Mouse (Mus musculus): Measurements from ENCODE around the gene Acadm. TPM values are rescaled to one million over a fixed set of nuclear protein-coding genes. Genes with fewer than 3 reads are reported as not detected.

Gene Acadm
- polyA plus RNA-seq, 1 experiment from 2014 or later: 45.7 TPM

DNA sequence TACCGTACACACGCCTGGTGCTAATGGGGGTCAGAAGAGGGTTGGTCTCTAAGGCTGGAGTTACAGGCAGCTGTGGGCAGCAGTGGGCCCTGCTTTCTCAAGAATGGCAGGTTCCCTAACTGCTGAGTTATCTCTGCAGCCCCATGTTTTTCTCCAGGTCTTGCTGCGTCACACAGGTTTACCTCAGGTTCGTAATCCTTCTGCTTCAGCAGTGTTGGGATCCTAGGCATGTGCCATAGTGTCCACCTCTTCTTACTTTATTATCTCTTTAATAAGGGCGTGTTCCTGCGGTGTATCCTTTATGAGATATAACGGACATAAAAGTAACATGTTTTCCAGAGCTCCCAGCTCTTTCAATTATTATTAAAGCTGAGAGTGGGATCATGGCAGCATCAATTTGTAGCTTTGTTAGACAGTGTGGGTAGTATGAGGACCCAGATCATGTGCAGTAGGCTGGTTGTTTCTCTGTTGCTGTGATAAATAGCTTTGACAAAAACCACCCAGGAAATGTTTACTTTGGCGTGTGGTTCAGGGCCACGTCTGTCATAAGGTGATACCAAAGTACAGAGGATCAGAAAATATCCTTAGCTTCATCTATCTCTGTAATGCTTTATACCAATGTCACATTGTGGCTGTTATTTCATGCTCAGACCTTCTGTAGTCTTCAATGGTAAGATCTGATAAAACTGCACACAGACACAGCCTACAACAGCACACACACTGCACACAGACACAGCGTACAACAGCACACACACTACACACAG lies 23.1 kb downstream of the Acadm start:
- no peaks in the 10 kb centered on the region for H3K4me1 ChIP-seq (ENCODE audit: insufficient read depth)
- ATAC-seq (ENCODE audit: insufficient read depth) (no peak), DNase-seq (no peak)
- H3K9me3 ChIP-seq (ENCODE audit: low read depth, low read length): no peaks in the 10 kb centered on the region
- no peak overlapping the region for H3K4me3 ChIP-seq (ENCODE audit: low read depth, low read length)
- TF ChIP-seq CTCF (IDR thresholded peaks at IDR 0.05; ENCODE audit: low read depth): no peak
- H3K36me3 ChIP-seq (ENCODE audit: insufficient read depth): peaks cover 25% of the 10 kb centered on the region; the same call in 1 of the 2 replicates
- no peak overlapping the region for H3K27ac ChIP-seq (ENCODE audit: low read depth)
- H3K9ac ChIP-seq: no peak overlapping the region
- WGBS: 84% methylated on average over 10 of the region's 10 CpGs
- no peaks in the 10 kb centered on the region for H3K27me3 ChIP-seq (ENCODE audit: insufficient read depth, low read length)
- H3K4me2 ChIP-seq: no peak overlapping the region

DNA sequence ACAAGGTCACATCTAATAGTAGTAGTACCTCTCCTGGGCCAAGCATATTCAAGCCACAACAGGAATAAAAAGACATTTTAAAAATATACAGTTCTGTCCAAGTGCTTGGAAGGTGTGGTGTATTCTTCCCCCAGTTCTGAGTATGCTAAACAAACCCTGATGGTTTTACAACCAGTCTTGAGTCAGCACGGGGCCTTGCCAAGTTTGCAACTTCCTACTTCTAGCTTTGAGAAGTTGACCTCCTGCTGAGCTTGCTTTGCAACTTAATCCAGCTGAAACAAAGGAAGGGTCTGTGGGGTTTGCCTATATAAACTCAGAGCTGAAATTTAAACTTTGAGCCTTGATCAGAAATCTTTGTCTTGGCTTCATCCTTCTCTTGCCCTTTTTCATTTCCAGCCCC lies 27.2 kb downstream of the Acadm start:
- no peaks in the 10 kb centered on the region for H3K9me3 ChIP-seq (ENCODE audit: low read depth, low read length)
- H3K36me3 ChIP-seq (ENCODE audit: insufficient read depth): 0 out of 2 replicates have a peak, but pooled peaks cover 2% of the 10 kb centered on the region
- ATAC-seq (ENCODE audit: insufficient read depth) (no peak), DNase-seq (no peak)
- no peaks in the 10 kb centered on the region for H3K4me1 ChIP-seq (ENCODE audit: insufficient read depth)
- no peaks in the 10 kb centered on the region for H3K27me3 ChIP-seq (ENCODE audit: insufficient read depth, low read length)
- H3K27ac ChIP-seq (ENCODE audit: low read depth): no peak overlapping the region
- no peak overlapping the region for H3K9ac ChIP-seq
- H3K4me2 ChIP-seq: no peak overlapping the region
- 16% methylated on average over 1 of the region's 1 CpGs for WGBS
- no peak for TF ChIP-seq CTCF (IDR thresholded peaks at IDR 0.05; ENCODE audit: low read depth)
- no peak overlapping the region for H3K4me3 ChIP-seq (ENCODE audit: low read depth, low read length)

DNA sequence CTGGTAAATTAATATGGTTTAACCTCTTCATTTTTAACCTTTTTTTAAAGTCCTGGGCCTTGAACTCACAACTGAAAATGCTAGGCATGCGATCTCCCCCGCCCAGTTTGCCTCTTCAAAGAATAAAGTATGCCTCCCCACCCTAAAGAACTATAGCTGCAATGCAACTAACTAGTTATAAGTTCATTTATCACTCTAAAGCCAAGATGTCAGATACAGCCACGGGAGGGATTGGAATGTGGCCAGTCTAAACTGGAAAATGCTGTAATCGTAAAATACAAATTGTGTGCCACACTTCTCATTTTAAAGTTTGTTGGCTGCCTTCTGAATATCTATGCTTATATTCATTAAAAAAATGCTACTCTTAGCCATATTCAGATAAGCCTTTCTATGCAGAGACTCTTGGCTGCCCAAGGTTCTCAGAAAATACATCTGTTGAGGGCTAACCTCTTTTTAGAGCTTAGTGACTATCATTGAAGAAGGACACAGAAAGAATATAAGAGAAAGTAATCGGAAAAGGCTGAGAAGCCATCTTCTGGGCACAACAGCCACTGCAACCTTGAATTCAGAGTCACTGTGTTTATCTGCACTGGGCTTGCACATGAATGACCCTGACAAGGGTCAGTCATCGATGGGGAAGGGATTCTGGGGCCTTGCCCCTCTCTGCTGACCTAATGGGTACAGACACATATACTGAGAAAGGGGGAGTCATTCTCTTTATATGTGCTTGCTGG lies 30.8 kb downstream of the Acadm start:
- peak overlapping the region; percentile 87 for H3K27ac ChIP-seq (ENCODE audit: low read depth)
- peak overlapping the region; percentile 68 for H3K4me2 ChIP-seq
- peaks cover 30% of the 10 kb centered on the region for H3K36me3 ChIP-seq (ENCODE audit: insufficient read depth)
- peak overlapping the region; percentile 92 for H3K9ac ChIP-seq
- no peaks in the 10 kb centered on the region for H3K9me3 ChIP-seq (ENCODE audit: low read depth, low read length)
- DNase-seq (peak; percentile 65), ATAC-seq (ENCODE audit: insufficient read depth) (no peak)
- 31% methylated on average over 6 of the region's 6 CpGs for WGBS
- peak overlapping the region; percentile 66 for H3K4me3 ChIP-seq (ENCODE audit: low read depth, low read length)
- no peaks in the 10 kb centered on the region for H3K27me3 ChIP-seq (ENCODE audit: insufficient read depth, low read length)
- 0 out of 2 replicates have a peak, but pooled peaks have one; percentile 5 for TF ChIP-seq CTCF (IDR thresholded peaks at IDR 0.05; ENCODE audit: low read depth)
- H3K4me1 ChIP-seq (ENCODE audit: insufficient read depth): peaks cover 12% of the 10 kb centered on the region

DNA sequence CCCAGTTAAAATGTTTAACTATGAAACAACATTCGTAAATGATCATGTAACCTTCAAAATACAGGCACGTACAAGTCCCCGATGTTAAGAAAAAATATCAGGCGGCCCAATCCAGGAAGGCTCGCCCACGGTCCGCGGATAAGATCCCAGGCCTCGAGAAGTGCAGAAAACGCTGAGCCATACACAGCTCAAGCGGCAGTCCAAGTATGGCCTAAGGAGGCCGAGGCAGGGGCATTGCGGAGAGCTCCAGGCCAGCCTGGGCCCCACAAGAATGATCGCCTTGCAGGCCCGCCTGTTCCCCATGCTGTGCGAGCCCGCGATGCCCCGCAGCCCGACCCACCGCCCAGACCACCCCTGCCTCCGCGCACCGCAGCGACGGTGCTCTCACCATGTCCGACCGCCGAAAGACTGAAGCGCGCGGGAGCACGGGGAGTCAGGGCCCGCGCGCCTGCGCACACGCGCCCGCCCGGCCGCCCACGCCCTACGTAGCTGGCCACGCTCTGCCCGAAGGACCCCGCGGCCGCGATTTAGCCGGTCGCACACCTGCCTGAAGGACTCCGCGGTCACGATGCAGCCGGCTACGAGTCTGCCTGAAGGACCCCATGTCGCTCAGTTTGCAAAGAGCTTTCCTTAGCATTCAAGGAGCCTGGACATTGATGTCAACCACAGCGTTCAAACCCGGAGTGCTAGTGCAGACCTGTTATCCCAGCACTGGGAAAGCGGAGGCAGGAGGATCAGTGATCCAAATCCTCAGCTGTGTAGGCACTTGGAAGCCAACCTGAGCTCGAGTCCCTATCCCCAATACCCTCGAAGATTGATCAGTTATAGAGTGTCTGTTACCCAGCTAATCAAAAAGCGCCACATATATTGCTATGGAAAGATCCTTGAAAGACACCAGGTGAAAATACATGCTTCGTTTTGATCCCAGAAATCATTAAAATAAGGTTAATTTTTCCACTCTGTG lies 31.6 kb downstream of the Acadm start, which contains the start of gene Rabggtb:
Gene Rabggtb, minus strand, starts transcription at position 464 of the 964 bp plus-strand sequence.
- Histone ChIP-seq H3K9ac (peak within 1 kb of the TSS; percentile 92), H3K4me2 (peak within 1 kb of the TSS; percentile 68), H3K4me1 (ENCODE audit: insufficient read depth) (peaks cover 12% of the 10 kb centered on the region), H3K9me3 (ENCODE audit: low read depth, low read length) (no peaks in the 10 kb centered on the region), H3K27me3 (ENCODE audit: insufficient read depth, low read length) (no peaks in the 10 kb centered on the region), H3K4me3 (ENCODE audit: low read depth, low read length) (peak within 1 kb of the TSS; percentile 66), H3K36me3 (ENCODE audit: insufficient read depth) (peaks cover 39% of the 10 kb centered on the region), H3K27ac (ENCODE audit: low read depth) (peak within 1 kb of the TSS; percentile 87)
- under 1% methylated on average over 65 of the region's 65 CpGs for WGBS
- ATAC-seq (ENCODE audit: insufficient read depth) (peak; percentile 98), DNase-seq (peak; percentile 98)
- TF ChIP-seq CTCF (IDR thresholded peaks at IDR 0.05; ENCODE audit: low read depth): no peak

DNA sequence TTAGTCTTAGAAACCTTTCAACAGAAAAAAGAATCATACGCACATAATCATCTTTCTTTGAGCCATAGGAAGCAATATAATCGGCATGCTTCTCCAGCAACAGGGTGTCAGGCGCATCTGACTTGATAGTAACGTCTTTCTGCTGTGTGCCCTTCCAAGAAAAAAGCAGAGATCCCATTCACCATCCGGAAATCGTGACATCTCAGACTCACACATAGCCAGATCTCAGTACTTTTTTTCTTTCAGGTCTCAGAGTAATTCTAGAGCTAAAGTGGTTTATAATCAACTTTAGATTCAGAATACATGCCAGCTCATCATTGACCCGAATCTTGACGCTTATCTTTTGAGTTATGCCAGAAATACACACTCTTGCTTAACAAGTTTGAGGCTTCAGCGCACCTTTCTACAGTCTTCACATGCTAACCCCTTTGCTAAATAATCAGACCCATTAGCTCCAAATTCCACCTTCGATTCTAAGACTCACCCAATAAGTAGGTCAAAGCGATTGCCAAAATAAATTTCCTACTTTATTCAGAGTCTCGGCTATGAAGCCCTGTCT lies 32.5 kb downstream of the Acadm start:
- ATAC-seq (ENCODE audit: insufficient read depth) (no peak), DNase-seq (no peak)
- H3K27ac ChIP-seq (ENCODE audit: low read depth): peak overlapping the region; percentile 81
- peak overlapping the region; percentile 68 for H3K4me2 ChIP-seq
- H3K4me1 ChIP-seq (ENCODE audit: insufficient read depth): peaks cover 12% of the 10 kb centered on the region
- H3K36me3 ChIP-seq (ENCODE audit: insufficient read depth): peaks cover 47% of the 10 kb centered on the region
- WGBS: under 1% methylated on average over 12 of the region's 12 CpGs
- no peak for TF ChIP-seq CTCF (IDR thresholded peaks at IDR 0.05; ENCODE audit: low read depth)
- no peaks in the 10 kb centered on the region for H3K9me3 ChIP-seq (ENCODE audit: low read depth, low read length)
- no peaks in the 10 kb centered on the region for H3K27me3 ChIP-seq (ENCODE audit: insufficient read depth, low read length)
- peak overlapping the region; percentile 92 for H3K9ac ChIP-seq
- peak overlapping the region; percentile 66 for H3K4me3 ChIP-seq (ENCODE audit: low read depth, low read length)

DNA sequence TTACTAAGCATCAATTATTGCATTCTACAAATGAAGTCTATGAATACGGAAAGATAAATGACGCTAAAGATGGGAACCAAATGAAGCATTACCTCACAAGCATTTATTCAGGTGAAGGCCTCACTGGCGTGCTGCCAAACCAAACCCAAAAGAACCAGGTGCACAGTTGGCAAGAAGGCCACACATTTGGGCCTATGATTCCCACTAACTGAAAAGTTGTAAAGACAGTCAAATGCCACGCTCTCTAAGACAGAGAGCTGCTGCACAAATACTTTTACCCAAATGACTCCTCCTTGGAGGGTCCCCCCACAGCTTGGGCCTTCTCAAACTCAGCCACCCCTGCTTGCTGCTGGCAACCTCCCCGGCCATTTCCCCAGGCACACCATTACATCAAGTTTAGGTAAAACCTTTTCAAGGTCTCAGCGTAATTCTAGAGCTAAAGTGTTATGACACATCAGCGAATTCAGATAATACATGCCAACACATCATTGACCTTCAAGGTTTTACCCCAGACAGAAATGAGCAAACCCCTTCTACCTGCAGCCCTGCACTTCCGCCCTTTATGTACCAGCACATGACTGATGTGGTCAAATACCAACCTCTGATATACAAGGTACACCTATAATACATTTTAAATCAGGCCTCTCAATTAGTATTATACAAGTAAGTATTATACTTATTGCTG lies 33.1 kb downstream of the Acadm start:
- Histone ChIP-seq H3K36me3 (ENCODE audit: insufficient read depth) (peaks cover 54% of the 10 kb centered on the region), H3K9ac (peak overlapping the region; percentile 92), H3K4me3 (ENCODE audit: low read depth, low read length) (peak overlapping the region; percentile 66), H3K4me1 (ENCODE audit: insufficient read depth) (peaks cover 12% of the 10 kb centered on the region), H3K27ac (ENCODE audit: low read depth) (peak overlapping the region; percentile 81), H3K9me3 (ENCODE audit: low read depth, low read length) (no peaks in the 10 kb centered on the region), H3K4me2 (peak overlapping the region; percentile 68), H3K27me3 (ENCODE audit: insufficient read depth, low read length) (no peaks in the 10 kb centered on the region)
- TF ChIP-seq CTCF (IDR thresholded peaks at IDR 0.05; ENCODE audit: low read depth): no peak
- ATAC-seq (ENCODE audit: insufficient read depth) (no peak), DNase-seq (no peak)
- 39% methylated on average over 8 of the region's 8 CpGs for WGBS

All from lung, embryonic 14.5 days (tissue).